Mouse (Mus musculus) thymus, postnatal 36 days (tissue): ENCODE data around the gene Zmynd8.
"Not testable (repeated sequence)": the region's sequence is repeated elsewhere in the genome, so short reads cannot be mapped to it uniquely, and the experiment has no call there.

Experiments
- DNase-seq, 2 experiments: peaks; one replicate each; pipeline ENCODE4 v3.0.0; 2022; ENCODE audit warnings: mixed read lengths in 2 of 2

Gene Zmynd8

DNA sequence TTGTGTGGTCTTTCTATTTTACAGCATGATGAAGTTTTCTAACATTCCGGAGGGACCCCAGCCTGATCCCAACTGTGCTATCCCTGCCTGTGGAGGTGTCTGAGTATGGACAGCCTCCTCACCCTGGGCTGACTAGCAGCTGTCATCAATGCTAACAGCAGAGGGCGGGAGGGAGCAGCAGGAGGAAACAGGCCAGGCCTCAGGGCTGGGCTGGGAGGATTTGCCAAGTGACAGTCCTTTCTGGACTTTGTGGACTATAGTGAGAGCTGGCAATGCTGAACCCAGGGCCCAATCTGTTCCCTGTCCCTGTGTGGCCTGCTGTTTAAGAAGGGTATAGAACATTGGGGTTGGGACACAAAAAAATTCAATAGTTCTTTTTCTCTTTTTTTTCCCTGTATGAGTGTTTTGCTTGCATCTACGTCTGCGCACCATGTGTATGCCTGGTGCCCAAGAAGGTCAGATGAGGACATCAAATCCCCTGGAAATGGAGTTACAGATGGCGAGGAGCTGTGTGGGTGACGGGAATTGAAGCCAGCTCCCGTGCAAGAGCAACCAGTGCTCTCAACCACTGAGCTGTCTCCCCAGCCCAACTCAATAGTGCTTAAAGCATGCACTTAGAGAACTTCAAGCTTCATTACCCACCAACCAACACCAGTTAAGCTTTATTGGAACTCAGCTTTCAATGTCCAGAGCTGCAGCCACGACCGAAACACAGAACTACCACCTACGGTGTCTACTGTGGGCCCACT is 72.7 kb downstream of the Zmynd8 start:
- peak; percentile 51 to 59 for DNase-seq

- DNase-seq, result no peak
Observed at GRCm38 (mm10) chr2:165825261-165825900, 73.4 kb downstream of the Zmynd8 start.

DNA sequence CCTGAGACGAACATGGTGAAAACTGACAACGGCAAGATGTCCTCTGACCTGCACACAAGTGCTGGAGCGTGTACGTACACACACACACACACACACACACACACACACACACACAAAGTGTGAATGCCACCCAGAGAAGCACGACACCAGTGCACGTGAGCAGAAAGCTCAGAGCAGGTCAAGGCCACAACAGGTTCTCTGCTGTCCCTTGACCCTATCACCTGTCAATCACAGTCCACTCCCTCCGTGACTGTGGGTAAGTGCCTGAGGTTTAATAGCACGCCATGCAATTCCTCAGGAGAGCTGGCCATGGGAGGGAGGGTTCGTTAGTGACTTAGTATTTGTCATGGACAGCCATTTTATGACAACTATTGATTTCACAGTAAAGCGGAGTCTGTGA is 74.0 kb downstream of the Zmynd8 start:
- no peak for DNase-seq

- no peak for DNase-seq
Observed at GRCm38 (mm10) chr2:165822478-165822877, 76.3 kb downstream of the Zmynd8 start.

GRCm38 (mm10) chr2:165821671-165822070 is 77.1 kb downstream of the Zmynd8 start:
- no peak for DNase-seq

DNA sequence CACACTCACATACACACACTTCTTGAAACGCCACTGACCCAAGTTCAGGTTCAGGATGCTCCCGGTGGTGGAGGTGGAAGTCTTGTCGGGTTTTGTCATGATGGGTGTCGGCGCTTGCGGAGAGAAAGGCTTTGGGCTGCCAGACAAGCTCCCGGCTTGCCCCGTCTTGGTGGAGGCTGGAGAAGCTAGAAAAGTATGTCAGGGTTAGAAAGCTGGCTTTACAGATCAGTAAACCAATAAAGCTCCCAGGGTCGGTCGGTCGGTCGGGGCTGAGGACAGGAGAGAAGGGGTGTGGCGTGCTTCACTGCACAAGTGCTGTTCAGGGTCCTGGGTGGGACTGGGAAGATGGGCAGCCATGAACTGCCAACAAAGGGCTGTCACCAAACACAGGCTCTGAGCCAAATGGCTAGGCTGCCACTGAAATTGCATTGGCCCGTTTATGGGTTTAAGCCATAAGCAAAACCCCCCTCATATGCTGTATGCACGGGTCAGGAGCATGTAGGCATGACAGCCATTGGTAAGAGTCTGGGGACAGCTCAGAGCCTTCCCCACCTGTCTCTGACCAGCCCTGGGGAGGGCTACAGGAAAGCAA is 78.2 kb downstream of the Zmynd8 start:
- no peak for DNase-seq

DNA sequence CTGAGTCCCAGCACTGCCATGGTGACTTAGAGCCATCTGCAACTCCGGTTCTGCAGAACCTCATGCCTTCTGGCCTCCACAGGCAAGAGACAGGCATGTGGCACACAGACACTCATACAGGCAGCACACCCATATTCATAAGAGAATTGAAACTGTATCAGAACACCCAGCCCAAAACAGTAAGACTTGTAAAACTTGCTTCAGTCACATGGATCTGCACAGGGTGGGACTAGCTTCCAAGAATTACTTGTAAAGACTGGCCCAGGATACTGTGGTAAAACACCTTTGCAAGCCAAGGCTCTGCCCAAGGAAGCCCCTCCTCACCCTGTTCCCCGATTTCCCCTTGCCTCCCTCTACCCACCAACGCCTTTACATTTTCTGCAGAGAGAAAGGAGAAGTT is 78.7 kb downstream of the Zmynd8 start:
- DNase-seq, result no peak

GRCm38 (mm10) chr2:165818985-165819948 is 79.5 kb downstream of the Zmynd8 start:
- DNase-seq, result peak; percentile 41 to 43

GRCm38 (mm10) chr2:165818570-165818969 is 80.2 kb downstream of the Zmynd8 start:
- DNase-seq, result no peak

DNA sequence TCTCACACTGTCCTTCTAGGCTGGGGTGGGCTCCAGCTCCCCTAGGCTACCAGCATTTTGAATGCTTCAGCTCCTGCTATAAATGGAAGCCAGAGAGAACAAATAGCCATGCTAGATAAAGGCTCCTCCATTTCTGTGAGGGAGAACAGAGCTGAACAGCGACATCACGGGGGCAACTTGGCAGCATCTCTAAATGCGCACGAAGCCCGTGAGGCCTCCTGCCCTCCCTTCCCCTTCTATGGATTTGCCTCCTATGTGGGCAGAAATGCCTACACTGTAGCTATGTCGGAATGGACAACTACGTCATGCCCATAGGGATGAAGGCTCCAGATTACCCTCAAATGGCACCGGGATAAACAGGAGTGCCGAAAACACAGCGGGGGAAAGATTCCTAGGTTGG is 81.4 kb downstream of the Zmynd8 start:
- DNase-seq, result no peak

- DNase-seq, result no peak
Observed at GRCm38 (mm10) chr2:165815103-165815880, 83.5 kb downstream of the Zmynd8 start.

DNA sequence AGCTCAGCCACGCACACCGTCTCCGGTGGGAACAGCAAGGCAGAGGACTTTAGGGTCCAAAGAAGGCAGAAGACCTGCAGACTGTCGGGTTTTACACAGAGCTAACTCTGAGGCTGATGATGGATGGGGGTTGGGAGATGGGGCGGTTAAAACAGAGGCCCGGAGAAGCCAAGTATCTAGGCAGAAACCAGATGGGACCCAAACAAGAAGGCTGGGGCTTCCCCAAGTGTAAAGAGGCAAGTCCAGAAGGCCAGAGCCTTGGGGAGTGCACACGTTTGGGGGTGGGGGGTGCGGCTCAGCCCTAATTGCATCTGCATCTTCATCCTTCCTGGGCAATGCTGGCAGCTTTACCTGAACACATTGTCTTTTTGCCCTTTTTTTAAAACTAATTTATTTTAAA is 85.9 kb downstream of the Zmynd8 start:
- DNase-seq, result no peak

GRCm38 (mm10) chr2:165811536-165811935 is 87.3 kb downstream of the Zmynd8 start:
- peak; percentile 49 to 55 for DNase-seq

GRCm38 (mm10) chr2:165809901-165810477 is 88.8 kb downstream of the Zmynd8 start:
- DNase-seq, result no peak

DNA sequence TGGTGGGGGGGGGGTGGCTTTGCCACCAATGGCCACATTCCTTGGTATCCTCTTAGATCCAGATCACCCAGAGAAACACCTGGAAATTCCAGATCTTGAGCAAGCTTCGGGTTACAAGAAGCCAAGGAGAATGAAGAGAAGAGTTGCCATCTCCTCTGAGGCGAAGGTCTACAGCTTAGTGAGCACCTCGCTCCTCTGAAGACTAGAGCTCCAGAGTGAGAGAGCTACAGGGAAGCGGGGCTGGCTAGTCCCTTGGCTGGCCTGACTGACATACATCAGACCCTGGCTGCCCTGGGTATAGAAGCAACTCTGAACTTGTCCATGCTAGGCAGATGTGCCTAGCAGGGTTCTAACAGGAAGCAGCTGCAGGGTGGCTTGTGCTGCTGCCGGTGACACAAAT is 89.7 kb downstream of the Zmynd8 start:
- DNase-seq, result no peak

GRCm38 (mm10) chr2:165808179-165808975 is 90.4 kb downstream of the Zmynd8 start:
- DNase-seq, result no peak

- not testable (repeated sequence) for DNase-seq
Observed at GRCm38 (mm10) chr2:165800174-165800573, 98.6 kb downstream of the Zmynd8 start.

- no peak for DNase-seq
Observed at GRCm38 (mm10) chr2:165797876-165798275, 100.9 kb downstream of the Zmynd8 start.

DNA sequence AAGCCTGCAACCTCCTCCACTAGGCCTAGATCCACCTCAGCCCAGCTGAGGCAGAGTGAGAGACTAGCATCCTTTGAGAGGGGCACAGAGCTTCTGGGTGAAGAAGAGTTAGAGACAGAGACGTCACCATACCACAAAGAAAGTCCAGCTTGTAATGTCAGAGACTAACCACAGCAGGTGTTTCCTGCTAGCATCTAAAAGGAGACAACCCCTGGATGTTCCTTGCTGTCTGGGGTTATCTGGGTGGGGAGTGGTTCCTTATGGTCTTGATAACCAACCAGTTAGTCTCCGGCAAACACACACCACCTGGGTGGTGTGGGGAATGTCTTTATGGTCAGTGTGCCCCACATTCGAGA is 105.6 kb downstream of the Zmynd8 start:
- DNase-seq, result peak in 1 of 2 experiments; percentile 37

DNA sequence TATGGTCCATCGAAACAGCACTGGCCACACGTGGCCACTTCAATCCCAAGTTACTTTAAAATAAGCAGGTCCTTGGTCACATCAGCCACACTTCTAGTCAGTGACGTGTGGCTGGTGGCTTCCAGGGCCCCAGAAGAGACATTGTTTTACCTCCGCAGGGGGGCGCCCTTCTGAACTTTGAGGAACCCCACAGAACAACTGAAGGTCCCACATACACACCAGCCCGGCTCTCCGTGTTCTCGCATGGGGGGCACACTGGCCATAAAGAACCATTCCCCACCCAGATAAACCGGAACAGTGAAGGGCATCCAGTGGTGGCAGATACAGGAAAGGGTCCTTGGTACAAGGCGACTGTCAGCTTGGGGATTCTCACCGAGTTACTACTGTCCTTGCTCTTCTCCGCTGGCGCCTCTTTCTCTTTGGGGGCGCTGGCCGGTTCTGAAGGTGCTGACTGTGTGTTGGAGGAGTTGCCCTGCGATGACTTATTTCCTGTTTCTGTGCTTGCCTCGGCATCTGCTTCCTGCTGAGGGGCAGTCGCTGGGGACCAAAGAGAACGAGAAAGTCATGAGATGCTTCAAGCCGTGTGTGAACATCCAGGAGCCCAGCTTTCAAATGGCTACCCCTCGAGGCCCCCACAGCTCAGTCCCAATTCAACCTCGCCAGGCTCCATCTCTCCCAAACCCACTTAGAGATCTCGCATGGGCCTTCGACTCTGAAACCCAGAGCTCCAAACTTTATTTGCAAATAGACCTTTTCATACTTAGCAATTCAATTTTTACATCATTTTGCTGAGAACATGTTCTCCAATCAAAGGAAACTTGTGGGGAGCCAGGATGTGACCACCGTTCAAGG is 106.2 kb downstream of the Zmynd8 start:
- DNase-seq, result peak; percentile 48 to 66
